Mouse (Mus musculus): ENCODE measurements around the gene Gm4340. TPM values are rescaled to one million over a fixed set of nuclear protein-coding genes. Genes with fewer than 3 reads are reported as not detected.

Gm4340 gene
- polyA plus RNA-seq, 1 experiment from 2014 or later, result not detected

Other genes starting within 250 kb of the Gm4340 start
- gene Gm21293, start 51.1 kb upstream of the Gm4340 start, polyA plus RNA-seq (2015; fragmentation: Nextera tagmentation; extraction: Ambion mirVana), result not detected in 2 replicates
- not detected in 2 replicates for gene Gm6763, start 42.5 kb upstream of the Gm4340 start, polyA plus RNA-seq (2015; fragmentation: Nextera tagmentation; extraction: Ambion mirVana)
- gene Gm8764, start 34.0 kb upstream of the Gm4340 start, polyA plus RNA-seq (2015; fragmentation: Nextera tagmentation; extraction: Ambion mirVana), result not detected in 2 replicates
- gene Gm21304, start 25.5 kb upstream of the Gm4340 start, polyA plus RNA-seq (2015; fragmentation: Nextera tagmentation; extraction: Ambion mirVana), result not detected in 2 replicates
- not detected in 2 replicates for gene Gm21312, start 17.0 kb upstream of the Gm4340 start, polyA plus RNA-seq (2015; fragmentation: Nextera tagmentation; extraction: Ambion mirVana)
- gene Gm20765, start 8.5 kb upstream of the Gm4340 start, polyA plus RNA-seq (2015; fragmentation: Nextera tagmentation; extraction: Ambion mirVana), result not detected in 2 replicates